Mouse (Mus musculus) left cerebral cortex, adult 18-20 months (tissue): Measurements from ENCODE around the gene Zfp654. TPM values are rescaled to one million over a fixed set of nuclear protein-coding genes. Genes with fewer than 3 reads are reported as not detected.

Source experiments
- DNase-seq, 2 experiments: peaks; one replicate each; pipeline ENCODE4 v3.0.0; 2021 to 2022; ENCODE audit warnings: low spot score in 2 of 2, mixed read lengths in 1 of 2
- total RNA-seq, 2 experiments: library from RNA; stranded (reverse); gene quantifications; 2 replicates each; pipeline ENCODE4 v1.2.3; 2021

The Zfp654 gene
- total RNA-seq, 2 experiments from 2014 or later = 17.1 to 17.7 TPM

DNA sequence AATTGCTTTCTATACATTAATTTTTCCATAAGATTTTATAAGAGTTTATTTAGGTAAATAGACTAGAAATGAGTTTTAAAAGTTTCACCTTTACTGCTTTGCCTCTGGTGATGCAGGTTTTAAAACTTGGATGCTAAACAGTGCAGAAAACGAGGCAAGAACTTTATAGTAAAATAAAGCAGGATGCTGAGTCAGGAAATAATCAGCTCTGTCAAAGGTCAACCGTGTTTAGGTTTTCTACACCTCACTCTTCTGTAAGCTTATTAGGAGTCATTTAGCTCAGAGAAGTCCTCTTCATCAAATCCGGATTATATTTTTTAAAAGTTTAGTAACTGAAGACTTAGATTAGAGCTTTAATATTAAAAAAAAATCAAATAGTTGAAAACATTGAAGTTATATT, 5.5 kb upstream of the Zfp654 start:
- no peak for DNase-seq

GRCm38 (mm10) chr16:64852891-64853290, 1.4 kb upstream of the Zfp654 start:
- DNase-seq = no peak

DNA sequence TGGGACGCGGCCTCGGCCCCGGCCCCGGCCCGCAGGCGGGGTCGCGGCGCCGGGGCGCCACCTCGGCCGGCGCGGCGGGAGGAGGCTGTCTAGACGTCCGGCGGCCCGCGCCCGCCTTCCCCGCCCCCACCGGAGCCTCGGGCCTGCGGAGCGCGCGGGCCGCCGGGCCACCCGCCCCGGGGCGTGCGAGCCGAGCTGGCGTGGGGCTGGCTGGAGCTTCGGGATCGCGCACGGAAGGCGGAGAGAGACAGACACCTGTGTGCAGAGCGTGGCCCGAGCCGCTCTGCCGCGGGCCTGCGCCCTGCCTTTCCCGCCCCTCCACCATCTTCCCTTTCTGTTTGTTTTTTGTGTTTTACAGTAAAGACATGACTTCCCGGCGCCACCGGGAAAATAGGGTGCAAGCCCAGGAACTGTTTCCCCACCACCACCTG, 1.0 kb upstream of the Zfp654 start:
- peak; percentile 39 to 44 for DNase-seq

DNA sequence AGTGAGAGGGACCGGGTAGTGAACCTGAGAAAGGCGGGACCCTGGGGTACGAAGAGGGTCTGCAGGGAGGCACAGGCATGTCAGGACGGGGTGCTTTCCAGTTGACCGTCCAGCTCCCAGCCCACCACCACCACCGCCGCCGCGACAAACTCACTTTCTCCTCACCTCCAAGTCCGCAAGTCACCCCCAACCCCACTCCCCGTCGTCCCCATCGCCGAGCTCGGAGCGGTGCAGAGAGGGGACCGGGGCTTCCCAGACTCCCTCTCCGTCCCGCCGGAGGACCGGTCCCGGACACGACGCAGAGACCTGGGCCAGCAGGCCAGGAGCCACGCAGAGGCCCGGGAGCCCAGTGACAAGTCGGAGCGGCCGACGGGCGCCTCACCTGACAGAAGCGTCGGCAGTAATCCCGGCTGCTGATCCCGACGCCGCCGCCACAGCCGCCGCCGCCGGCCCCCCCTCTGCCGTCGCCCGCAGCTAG, 328 bp downstream of the Zfp654 start:
- peak in 1 of 2 experiments; percentile 25 for DNase-seq

- DNase-seq = peak; percentile 18 to 27
Measured at GRCm38 (mm10) chr16:64850287-64851084, 966 bp downstream of the Zfp654 start.

- no peak for DNase-seq
Measured at GRCm38 (mm10) chr16:64845947-64846346, 5.5 kb downstream of the Zfp654 start.

DNA sequence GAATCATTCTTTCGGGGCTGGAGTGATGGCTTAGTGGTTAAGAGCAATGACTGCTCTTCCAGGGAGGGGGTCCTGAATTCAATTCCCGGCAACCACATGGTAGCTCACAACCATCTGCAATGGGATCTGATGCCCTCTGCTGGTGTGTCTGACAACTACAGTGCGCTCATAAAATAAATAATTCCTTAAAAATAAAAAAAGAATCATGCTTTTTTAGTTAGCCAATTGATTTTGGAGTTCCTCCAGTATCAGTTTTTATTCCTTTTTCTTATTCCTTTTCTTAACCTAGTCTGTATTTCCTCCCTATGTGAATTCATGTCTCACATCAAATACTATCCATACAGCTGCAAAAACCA, 9.1 kb downstream of the Zfp654 start:
- DNase-seq = no peak

GRCm38 (mm10) chr16:64841481-64842373, 9.7 kb downstream of the Zfp654 start:
- DNase-seq = no peak

DNA sequence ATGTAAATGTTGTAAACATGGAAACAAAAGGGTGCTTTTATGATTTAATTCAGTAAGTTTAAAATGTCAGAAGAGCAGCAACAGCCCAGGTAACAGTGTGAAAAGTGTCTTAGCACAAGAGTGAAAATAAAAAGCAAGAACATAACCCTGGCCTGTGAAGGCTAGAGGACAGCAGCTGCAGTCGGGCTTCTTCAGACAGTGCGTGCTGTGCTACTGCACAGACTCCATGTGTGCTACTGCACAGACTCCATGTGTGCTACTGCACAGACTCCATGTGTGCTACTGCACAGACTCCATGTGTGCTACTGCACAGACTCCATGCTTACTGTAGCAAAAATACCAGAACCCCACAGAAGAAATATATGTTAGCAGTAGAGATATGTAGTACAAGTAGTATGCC, 14.7 kb downstream of the Zfp654 start:
- DNase-seq = no peak

GRCm38 (mm10) chr16:64835996-64836545, 15.4 kb downstream of the Zfp654 start:
- no peak for DNase-seq

DNA sequence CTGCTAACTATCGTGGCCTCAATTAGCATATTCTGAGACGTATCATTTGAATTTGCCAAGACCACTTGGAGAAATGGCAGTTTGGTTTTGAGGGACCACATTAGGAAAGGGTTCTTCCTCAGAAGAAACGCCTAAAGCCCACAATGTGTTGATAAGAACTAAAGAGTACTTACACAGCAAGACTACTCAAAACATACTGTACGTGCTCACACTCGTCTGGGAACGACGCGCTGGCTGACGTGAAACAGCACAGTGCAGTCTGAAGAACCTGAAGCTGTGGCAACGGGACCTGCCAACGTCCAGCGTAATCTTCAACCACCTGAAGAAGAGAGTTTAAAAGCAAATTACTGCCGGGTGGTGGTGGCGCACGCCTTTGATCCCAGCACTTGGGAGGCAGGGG, 21.2 kb downstream of the Zfp654 start:
- no peak for DNase-seq

DNA sequence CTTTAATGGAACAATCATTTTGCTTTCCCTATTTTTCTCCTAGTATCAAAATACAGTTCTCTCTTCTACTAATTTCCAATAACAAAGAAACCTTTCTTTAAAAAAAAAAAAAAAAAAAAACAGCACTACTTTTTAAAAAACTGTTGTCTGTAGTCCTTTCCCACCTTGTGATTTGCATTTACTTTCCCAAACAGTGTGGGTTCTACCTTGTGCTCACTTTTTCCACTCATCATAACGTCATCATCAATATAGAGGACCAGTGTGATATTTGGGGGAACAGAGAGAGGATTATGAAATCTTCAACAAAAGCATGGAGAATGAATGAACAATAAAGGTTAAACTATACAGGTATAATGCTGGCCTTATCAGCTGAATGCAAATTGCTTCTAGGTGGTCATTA, 27.0 kb downstream of the Zfp654 start:
- no peak for DNase-seq

GRCm38 (mm10) chr16:64823890-64824289, 27.6 kb downstream of the Zfp654 start:
- no peak for DNase-seq

- no peak for DNase-seq
Measured at GRCm38 (mm10) chr16:64817094-64817765, 34.2 kb downstream of the Zfp654 start.

GRCm38 (mm10) chr16:64803041-64803440, 48.4 kb downstream of the Zfp654 start:
- DNase-seq = no peak

DNA sequence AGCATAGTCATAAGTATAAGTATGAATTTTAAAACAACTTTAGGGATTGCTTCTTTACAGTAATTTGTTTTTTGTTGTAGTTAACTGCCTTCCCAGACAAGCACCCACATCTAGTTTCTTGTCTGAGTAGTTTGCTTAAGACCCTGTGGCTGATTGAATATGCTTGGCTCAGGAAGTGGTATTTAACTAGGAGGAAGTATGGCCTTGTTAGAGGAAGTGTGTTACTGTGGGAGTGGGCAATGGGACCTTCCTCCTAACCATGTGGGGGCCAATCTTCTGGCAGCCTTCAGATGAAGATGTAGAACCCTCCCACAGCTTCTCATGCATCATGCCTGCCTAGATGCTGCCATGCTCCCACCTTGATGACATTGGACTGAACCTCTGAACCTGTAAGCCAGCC, 49.8 kb downstream of the Zfp654 start:
- DNase-seq = no peak

DNA sequence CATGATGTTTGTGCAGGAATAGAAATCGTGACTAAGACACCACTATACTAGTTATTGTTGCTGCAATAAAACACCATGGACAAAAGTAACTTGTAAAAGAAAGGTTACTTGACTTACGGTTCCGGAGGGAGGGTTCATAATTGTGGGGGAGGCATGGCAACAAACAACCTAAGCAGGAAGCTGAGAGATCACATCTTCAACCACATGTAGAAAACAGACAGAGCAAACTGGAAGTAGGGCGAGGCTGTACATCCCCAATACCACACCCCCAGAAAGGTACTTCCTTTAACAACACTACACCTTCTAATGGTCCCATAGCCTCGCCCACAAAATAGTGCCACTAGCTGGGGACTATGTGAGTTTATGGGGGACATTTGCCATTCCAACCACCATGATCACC, 51.1 kb downstream of the Zfp654 start:
- DNase-seq = no peak

DNA sequence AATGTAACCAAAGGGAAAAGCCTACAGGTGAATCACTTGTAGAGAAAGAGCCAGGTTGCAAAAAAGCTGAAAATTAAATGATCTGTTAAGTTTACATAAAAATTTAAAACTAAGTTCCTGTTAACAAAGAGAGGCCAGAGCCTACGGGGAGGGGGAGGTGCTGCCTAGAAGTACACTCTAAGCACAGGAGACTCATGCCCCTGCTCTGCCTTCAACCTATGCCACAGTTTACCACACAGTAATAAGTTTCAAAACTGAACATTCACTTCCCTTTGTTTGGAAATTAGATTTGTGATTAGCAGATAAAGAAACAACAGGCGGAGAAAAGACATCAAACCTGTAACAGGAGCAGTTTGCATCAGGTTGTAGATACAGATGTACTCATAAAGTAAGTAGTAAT, 56.6 kb downstream of the Zfp654 start:
- DNase-seq = no peak

DNA sequence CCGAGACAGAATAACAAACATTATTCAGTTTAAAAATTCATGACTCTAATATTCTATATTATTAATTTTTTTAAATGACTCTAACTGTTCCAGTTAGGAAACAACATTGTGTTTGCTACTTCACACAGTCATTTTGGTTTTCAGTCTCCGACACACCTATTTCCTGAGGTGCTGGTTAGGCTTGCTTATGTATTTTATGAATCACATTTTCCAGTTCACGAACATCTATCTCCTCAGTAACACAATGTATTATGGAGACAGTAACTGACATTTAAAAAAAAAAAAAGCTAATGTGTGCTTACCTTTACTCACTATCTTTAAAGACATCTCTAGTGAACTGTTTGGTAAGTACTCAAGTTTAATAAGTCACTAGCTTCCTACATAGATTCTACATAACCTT, 61.7 kb downstream of the Zfp654 start:
- no peak for DNase-seq

DNA sequence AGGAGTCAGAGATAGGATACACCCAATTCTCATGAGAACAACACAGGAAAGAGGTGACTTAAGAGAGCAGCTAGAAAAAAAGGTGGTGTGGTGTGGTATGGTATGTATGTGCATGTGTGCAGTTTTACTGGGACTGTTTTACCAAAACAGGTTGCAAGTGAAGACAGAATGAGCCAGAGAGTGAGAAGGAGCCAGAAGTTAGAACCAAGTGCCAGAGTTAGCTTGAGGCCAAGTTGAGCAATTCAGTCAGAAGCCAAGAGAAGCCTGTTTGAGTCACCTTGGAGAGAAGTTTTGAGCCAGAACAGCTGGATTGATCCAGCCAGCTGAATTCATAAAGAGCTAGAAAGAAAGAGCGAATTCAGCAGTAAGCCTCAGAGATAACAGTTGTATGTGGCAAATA, 75.9 kb downstream of the Zfp654 start:
- no peak for DNase-seq

DNA sequence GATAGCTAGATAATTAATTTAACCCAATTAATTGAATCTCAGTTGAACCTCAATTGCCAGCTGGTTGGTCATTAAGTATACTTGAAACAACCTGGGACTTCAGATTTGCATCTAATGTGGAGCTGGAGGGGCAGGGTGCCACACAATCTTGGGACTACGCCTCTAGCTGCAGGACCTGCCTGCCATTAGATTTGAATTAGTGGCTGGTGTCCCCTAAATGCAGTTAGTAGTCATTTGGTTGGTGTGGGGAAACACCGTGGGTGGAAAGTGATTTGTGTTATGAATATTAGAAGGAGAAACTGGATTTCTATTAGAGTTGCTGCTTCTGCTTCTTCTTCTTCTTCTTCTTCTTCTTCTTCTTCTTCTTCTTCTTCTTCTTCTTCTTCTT, 80.0 kb downstream of the Zfp654 start:
- DNase-seq = no peak
